Mouse (Mus musculus) common myeloid progenitor, adult 5-6 weeks (primary cell): ENCODE data around the gene Rps27l. TPM values are rescaled to one million over a fixed set of nuclear protein-coding genes. Genes with fewer than 3 reads are reported as not detected.

ENCODE experiments used
- ATAC-seq: replicated peaks from 2 replicates; pipeline ENCODE4 v1.8.0; 2016; ENCODE audit warnings: low read depth, mild to moderate bottlenecking, moderate TSS enrichment, inconsistent platforms; ENCODE audit not compliant: poor library complexity, severe bottlenecking
- total RNA-seq: library from RNA; stranded (forward); fragments of 200-1000, 187-1606 nt; gene quantifications from 2 replicates; pipeline ENCODE4 v1.2.3, GENCODE M21; 2017

Rps27l gene
- total RNA-seq, 1 experiment from 2014 or later: 162 TPM

- no peak for ATAC-seq
These were observed 31.2 kb downstream of the Rps27l start for GRCm38 (mm10) chr9:66977121-66977520.

GRCm38 (mm10) chr9:66977982-66978381 is 32.1 kb downstream of the Rps27l start:
- peak; percentile 27; the same call in 1 of the 2 replicates for ATAC-seq

- no peak for ATAC-seq
These were observed 32.6 kb downstream of the Rps27l start for GRCm38 (mm10) chr9:66978468-66978867.

- peak; percentile 77 for ATAC-seq
These were observed 34.6 kb downstream of the Rps27l start for GRCm38 (mm10) chr9:66980458-66980857.

GRCm38 (mm10) chr9:66982085-66982484 is 36.2 kb downstream of the Rps27l start:
- ATAC-seq: no peak

DNA sequence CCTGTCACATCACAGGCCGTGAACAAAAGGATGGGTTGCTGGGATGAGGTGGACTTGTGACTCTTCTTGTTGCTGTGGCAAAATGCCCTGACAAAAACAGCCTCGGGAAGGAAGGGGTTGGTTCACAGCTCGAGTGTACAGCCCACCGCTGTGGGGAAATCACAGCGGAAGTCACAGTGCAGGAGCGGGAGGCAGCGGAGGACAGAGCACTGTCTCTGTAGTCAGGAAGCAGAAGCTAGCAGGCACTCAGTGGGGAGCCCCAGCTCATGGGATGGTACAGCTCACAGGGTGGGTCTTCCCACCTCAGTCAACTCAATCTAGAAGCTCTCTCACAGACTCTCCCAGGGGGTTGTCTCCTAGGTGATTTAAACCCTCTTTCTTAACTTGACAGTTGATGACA is 39.5 kb downstream of the Rps27l start:
- ATAC-seq: peak; percentile 33

DNA sequence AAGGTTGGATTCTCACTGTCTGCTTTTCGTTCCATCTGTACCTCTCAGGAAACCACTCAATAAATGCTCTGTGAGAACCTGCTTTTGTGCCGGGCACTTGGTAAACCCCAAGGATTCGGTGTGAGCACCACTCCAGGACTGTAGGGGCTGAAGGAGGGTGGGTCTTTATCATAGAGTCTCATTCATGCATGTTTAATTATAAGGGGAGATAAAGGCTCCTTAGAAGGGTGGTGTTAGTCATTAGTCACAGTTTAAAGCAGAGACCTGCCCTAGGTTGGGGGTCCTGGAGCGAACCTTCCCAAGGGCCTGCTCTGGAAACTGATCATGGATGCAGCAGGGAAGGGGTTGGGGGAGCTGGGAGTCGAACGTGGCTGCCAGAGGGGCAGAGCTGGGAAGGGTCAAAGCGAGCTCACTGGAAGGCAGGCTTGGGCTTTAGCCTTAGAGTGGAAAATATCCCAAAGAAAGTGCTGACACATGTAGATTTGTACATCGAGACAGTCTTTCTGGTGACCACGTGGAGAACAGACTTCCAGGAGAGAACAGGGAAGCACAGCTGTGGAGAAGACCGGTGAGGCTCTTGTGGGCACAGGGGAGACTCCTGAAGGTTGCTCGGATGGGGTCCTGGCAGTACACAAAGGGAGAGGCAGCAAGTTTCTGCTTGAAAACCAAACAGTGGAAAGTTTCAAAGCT is 42.5 kb downstream of the Rps27l start:
- no peak for ATAC-seq

GRCm38 (mm10) chr9:66988888-66989414 is 43.1 kb downstream of the Rps27l start:
- ATAC-seq: no peak

DNA sequence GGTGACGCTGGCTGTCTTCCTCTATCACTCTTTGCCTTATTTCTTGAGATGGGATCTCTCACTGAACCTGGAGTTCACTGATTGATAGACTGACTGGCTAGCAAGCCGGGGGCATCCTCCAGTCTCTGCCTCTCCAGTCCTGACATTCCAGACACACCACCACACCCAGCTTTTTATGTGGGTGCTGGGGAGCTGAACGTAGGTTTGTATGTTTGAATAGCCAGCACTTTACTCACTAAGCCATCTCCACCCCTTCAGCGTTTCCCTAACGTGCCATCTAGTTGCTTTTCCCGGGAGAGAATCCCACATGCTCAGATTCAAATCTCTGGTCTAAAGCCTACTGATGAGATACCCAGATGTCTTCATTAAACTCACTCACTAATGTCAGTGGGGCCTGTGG is 43.7 kb downstream of the Rps27l start:
- ATAC-seq: no peak

DNA sequence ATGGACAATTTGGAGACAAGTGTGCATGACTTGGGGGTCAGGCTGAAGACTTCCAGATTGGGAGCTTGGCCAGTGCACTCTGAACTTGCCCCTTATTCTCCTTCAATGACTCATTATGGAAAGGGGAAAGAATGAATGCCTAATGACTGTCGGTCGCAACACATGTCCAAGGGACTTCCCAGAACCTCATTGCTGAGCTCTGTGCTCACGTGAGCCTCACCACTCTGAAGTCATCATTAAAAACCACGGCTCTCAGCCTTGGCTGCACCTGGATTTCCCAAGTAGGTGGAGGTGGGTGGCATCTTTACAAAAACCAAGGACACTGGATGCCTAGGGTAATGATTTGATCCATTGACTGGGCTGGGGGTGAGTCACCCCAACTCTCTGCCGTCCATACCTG is 44.2 kb downstream of the Rps27l start:
- no peak for ATAC-seq

- ATAC-seq: peak; percentile 59
These were observed 45.3 kb downstream of the Rps27l start for GRCm38 (mm10) chr9:66991021-66991749.

GRCm38 (mm10) chr9:66991750-66992410 is 46.0 kb downstream of the Rps27l start:
- peak; percentile 23; the same call in 1 of the 2 replicates for ATAC-seq

Other genes with a start within 250 kb of the Rps27l start
- 3.4 and 3.7 TPM in 2 replicates for gene Car12, start 232.4 kb upstream of the Rps27l start, total RNA-seq
- 0.39 and 0.78 TPM in 2 replicates for gene Aph1b, start 150.6 kb upstream of the Rps27l start, total RNA-seq
- 0.14 TPM in 1 of 2 replicates, not detected in the other for gene Gm10647, start 149.0 kb upstream of the Rps27l start, total RNA-seq
- gene Aph1c, start 111.4 kb upstream of the Rps27l start, total RNA-seq: 0.87 and 1.3 TPM in 2 replicates
- 82.9 and 87.3 TPM in 2 replicates for gene Rab8b, start 26.4 kb upstream of the Rps27l start, total RNA-seq
- 21.4 and 30.6 TPM in 2 replicates for gene Lactb, start 29.4 kb downstream of the Rps27l start, total RNA-seq
- gene Tpm1, start 103.3 kb downstream of the Rps27l start, total RNA-seq: 101 and 111 TPM in 2 replicates